Mouse (Mus musculus) right cerebral cortex, postnatal 4 days (tissue): ENCODE measurements around the gene Ccnd3.
"Not testable (repeated sequence)": the region's sequence is repeated elsewhere in the genome, so short reads cannot be mapped to it uniquely, and the experiment has no call there.

Source experiments
- DNase-seq: peaks from one replicate; pipeline ENCODE4 v3.0.0-alpha.2; 2022

Gene Ccnd3

DNA sequence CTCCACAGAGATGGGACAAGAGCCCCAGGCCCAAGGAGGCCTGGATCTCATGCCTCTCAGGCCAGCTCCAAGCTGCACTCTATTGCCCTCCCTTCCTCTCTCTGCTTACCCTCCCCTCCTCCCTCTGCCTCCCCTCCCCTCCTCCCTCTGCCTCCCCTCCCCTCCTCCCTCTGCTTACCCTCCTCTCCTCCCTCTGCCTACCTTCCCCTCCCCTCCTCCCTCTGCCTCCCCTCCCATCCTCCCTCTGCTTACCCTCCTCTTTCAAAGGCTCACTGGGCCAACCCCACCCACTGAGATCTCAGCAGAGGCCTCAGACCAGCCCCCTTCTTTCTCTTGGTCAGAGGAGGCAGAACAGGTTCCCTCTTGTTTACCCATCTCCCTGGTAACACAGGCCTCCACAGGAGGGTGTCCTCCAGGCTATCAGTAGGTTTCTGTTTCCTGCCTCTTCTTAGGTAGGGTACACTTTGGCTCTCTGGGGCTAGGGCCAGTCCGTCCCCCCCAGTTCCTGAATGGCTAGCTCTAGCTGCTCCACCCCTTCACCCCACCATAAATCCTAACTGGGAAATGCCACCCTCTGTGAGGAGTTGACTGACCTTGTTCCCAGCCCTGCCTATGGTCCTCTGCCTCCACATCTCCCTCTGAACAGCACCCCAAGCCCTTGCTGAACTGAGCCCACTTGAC lies 20.5 kb upstream of the Ccnd3 start:
- no peak for DNase-seq

DNA sequence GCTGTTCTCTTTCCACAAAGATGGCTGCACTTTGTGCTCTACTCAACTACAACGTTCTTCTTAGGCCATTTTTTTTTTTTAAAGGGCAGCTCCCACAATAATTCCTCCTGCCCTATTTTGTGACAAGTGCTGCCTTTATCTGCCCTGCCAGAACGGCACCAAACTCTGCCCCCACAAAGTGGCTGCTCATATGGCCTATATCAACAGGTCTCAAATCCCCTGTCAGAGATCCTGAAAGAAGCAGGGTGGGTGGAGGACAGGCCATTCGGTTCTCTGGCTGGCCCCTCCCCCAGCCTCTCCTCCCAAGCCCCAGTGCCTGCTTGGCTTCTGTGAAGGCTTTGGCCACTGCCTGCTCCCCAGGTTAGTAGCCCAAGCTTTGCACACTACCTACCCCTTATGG lies 19.9 kb upstream of the Ccnd3 start:
- DNase-seq: no peak

DNA sequence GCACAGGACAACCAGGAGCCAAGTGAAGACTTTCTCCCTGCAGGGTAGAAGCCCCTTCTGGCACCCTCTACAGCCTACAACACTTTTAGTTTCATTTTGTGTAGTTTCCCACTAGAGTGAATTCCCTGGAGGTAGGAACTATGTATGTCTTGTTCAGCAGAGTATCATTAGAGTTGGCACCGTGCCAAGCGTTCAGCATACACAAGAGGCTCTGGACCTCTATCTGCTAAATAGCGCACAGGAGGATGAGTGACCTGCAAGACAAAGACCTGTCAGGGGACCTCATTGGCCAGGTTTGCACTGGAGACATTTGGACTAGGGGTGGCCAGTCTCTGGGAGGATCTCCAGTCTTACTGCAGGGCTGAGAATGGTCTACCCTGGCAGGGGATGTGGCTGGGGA lies 19.1 kb upstream of the Ccnd3 start:
- no peak for DNase-seq

- no peak for DNase-seq
Observed at GRCm38 (mm10) chr17:47490791-47491190, 14.1 kb upstream of the Ccnd3 start.

GRCm38 (mm10) chr17:47492731-47493130 lies 12.1 kb upstream of the Ccnd3 start:
- DNase-seq: no peak

DNA sequence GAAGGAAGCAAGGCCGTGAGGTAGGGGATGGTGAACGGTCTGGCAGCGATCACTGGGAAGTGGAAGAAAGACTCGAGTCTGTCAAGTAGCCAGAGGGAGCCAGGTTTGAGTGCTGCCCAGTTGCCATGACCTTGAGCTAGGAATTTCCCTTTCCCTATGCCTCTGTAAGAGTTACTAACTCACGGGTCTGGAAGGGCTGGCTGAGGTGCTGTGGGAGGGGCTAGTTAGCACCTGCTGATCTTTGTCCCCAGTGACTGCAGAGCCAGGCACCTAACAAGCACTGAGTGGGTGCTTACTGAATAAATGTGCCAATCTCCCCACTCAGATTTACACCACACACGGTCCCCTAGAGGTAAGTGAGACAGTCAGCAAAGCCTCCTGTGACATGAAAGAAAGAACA lies 11.2 kb upstream of the Ccnd3 start:
- DNase-seq: no peak

DNA sequence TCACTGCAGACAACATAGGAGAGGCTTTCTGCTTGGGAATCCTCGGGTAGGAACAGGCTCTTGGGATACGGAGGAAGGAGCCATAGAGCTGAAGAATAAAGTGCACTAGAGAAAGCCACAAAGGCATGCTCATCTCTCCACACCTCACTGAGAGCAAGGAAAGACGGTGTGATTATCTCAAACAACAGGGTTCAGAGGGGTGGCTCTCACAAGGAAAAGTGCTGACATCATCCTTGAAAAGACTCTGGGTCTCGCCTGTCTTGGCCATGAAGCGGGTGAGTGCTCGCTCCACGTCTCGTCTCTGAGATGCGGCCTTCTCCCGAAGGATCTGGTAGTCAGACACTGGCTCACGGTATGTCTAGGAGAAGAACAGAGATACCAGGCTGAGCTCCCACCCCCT lies 10.7 kb upstream of the Ccnd3 start:
- no peak for DNase-seq

- DNase-seq: no peak
Observed at GRCm38 (mm10) chr17:47501531-47501930, 3.3 kb upstream of the Ccnd3 start.

GRCm38 (mm10) chr17:47501946-47502706 lies 2.7 kb upstream of the Ccnd3 start, which contains the start of gene Taf8:
Gene Taf8 (minus strand): TSS chr17:47502292.
- peak; percentile 91 for DNase-seq

GRCm38 (mm10) chr17:47502707-47503045 lies 2.2 kb upstream of the Ccnd3 start:
- not testable (repeated sequence) for DNase-seq

DNA sequence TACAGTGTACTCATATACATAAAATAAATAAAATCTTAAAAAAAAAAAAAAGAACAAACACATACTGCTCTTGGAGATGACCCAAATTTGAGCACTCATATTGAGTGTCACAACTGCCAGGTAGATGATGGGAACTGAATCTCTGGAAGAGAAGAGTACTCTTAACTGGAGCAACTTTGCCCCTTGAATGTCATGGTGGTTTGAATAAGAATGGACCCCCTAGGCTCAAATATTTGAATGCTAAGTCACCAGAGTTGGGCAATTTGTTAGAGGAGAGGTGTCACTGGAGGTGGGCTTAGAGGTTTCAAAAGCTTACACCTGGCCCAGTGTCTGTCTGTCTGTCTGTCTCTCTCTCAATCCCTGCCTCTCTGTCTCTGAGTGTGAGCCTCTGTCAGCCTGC lies 1.2 kb upstream of the Ccnd3 start:
- DNase-seq: no peak

DNA sequence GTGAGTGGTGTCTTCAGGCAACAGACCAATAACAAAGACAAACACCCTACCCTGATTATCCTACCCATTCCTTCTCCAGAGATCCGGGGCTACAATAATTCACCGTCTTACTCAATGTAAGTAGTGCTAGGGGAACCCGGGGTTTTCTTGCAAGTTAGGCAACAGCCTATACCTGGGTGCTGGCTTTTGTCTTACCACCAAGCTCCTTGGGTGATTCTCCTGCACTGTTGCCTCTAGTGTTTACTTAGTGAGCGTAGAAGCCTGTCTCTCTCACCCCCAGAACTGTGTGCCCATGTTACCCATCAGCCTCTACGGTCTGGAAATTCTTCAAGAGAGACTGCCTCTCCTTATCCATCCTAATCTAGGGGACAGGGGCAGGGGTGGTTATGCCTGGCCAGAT lies 623 bp upstream of the Ccnd3 start:
- no peak for DNase-seq

DNA sequence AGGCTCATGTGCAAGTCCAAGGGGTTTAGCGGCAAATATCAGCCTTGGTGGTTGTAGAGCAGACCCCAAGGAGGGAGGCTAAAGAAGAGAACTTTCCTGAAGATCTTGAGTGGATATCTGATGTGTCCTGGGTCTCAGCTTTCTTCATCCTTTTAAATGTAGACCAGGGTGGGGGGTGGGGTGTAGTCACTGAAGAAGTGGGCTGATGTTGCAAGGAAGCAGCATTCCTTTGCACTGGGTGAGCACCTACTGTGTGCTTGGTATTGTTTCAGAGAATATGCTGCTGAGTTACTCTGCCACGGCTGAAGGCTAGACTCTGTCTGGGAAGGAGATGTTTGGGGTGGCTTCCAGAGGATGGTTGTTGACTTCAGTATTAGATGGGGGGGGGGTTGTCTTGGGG lies 715 bp downstream of the Ccnd3 start:
- no peak for DNase-seq

- no peak for DNase-seq
Observed at GRCm38 (mm10) chr17:47506042-47506441, 1.2 kb downstream of the Ccnd3 start.

DNA sequence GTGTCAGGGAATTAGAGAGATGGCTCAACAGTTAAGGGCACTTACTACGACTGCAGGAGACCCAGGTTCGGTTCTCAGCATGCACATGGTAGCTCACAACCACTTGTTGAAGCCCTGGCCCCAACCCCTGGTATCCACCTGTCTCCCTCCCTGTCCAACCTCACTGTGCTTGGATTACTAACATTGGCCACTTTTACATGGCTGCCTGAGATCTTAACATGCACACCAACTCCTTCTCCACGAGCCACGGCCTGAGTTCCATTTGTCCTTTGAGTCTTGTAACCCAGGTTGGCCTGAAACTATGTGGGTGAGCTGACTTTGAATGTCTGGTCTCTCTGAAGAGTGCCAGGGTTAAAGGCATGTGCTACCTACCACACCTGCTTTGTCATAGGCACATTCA lies 1.8 kb downstream of the Ccnd3 start:
- DNase-seq: no peak

DNA sequence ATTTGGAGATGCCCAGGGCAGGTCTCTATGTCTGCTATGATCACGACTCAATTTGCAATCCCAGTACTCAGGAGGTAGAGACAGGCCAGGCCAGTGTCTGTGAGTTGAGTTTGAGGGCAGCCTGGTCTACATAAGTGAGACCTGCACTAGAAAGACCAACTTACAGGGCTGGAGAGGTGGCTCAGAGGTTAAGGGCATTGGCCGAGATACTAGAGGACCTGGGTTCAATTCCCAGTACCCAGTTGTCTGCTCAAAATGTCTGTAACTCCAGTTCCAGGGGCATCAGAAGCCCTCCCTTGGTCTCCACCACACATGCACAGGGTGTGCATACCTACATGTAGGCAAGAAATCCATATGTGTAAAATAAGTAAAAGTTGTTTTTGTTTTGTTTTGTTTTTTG lies 2.7 kb downstream of the Ccnd3 start:
- DNase-seq: no peak

- peak; percentile 38 for DNase-seq
Observed at GRCm38 (mm10) chr17:47508012-47508608, 3.3 kb downstream of the Ccnd3 start.

GRCm38 (mm10) chr17:47509031-47509705 lies 4.3 kb downstream of the Ccnd3 start:
- DNase-seq: no peak

GRCm38 (mm10) chr17:47511111-47512020 lies 6.5 kb downstream of the Ccnd3 start:
- peak; percentile 81 for DNase-seq

- DNase-seq: no peak
Observed at GRCm38 (mm10) chr17:47512956-47513775, 8.3 kb downstream of the Ccnd3 start.

DNA sequence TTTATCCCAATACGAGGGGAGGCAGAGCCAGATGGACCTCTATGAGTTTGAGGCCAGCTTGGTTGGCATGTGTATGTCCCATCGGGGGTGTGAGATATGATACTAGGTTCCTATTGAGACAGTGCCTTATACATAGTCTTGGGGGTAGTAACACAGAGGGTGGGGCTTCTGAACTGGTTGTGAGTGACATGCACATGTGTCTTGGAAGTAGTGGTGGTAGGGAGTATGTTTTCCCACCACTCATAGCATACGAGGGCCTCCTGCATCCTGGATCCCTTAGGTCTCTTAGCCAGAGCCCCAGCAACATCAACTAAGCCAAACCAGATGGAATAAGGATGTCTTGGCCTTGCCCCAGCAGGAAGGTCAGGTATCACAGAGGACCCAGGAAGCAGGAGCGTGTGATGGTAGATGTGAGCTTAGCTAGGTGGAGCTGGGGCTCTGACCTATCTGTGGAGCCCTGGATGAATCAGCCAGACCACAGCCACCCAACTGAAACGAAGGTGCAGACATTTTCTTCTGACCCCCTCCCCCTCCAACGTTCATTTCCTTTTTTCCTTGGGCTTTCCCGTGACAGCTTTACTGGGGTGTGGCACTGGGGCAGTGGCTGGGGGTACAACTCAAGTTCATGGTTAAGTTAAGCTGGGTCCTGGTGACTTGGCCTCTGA lies 10.5 kb downstream of the Ccnd3 start:
- DNase-seq: no peak
